Mouse (Mus musculus) megakaryocyte progenitor cell, adult 5-6 weeks (primary cell): Measurements from ENCODE around the gene Coro7. TPM values are rescaled to one million over a fixed set of nuclear protein-coding genes. Genes with fewer than 3 reads are reported as not detected.

Experiments used
- ATAC-seq: replicated peaks from 2 replicates; pipeline ENCODE4 v1.8.0; 2016; ENCODE audit warnings: mild to moderate bottlenecking, moderate TSS enrichment, inconsistent platforms; ENCODE audit not compliant: poor library complexity
- total RNA-seq, 2 experiments: library from RNA; stranded (forward) in 1 of 2; stranded (reverse) in 1 of 2; fragments of 157-497, 149-512 nt in 1 of 2; fragments of 200-1000 nt in 1 of 2; gene quantifications; 2 replicates each; pipeline versions ENCODE4 v1.2.3 to v1.2.4; 2015 to 2017

Coro7 gene
- total RNA-seq, 2 experiments from 2014 or later = 40.2 to 67.0 TPM

DNA sequence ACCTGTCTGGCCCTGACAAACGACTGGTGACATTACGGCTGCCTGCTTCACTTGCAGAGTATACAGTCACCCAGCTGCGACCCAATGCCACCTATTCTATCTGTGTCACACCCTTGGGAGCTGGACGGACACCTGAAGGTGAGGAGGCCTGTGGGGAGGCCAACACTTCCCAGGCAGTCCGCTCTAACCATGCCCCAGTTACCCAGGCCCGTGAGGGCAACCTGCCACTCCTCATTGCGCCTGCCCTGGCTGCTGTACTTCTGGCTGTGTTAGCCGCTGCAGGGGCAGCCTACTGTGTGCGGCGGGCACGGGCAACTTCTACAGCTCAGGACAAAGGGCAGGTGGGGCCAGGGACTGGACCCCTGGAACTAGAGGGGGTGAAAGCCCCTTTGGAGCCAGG is 29.9 kb downstream of the Coro7 start:
- ATAC-seq = no peak

DNA sequence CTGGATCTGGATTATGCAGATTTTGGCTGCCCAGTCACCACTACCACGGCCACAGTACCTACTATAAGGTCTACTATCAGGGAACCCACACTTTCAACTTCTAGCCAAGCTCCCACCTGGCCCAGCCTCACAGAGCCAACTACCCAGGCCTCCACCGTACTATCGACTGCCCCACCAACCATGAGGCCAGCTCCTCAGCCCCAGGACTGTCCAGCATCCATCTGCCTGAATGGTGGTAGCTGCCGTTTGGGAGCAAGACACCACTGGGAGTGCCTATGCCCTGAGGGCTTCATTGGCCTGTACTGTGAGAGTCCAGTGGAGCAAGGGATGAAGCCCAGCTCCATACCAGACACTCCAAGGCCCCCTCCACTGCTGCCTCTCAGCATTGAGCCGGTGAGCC is 30.4 kb downstream of the Coro7 start:
- ATAC-seq = no peak

DNA sequence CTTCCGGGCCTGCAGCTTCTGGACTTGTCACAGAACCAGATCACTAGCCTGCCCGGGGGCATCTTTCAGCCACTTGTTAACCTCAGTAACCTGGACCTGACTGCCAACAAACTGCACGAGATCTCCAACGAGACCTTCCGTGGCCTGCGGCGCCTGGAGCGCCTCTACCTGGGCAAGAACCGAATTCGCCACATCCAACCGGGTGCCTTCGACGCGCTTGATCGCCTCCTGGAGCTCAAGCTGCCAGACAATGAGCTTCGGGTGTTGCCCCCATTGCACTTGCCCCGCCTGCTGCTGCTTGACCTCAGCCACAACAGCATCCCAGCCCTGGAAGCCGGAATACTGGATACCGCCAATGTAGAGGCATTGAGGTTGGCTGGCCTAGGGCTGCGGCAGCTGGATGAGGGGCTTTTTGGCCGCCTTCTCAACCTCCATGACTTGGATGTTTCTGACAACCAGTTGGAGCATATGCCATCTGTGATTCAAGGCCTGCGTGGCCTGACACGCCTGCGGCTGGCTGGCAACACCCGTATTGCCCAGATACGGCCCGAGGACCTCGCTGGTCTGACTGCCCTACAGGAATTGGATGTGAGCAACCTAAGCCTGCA is 31.1 kb downstream of the Coro7 start:
- ATAC-seq = no peak

DNA sequence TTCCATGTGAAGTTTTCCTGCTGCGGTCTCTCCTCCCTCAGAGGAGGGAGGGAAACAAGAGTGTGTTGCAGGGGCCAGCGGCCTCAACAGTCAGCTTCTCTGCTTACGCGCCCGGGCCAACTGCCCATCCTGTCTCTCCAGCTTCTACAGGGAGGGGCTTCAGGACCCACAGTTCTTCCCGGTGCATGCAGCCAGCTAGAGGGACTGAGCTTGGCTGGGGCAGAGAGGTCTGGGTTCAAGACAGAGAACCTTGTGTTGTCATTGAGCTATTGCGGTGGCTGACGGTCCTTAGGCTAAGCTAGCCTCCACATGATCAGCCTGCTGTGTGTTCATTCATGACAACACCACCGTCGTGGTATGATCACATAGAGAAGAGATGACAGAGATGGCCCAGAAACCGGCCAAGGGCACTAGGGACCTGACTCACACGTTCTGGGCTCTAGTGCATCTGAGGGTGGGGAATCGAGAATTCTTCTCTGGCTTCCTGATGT is 31.9 kb downstream of the Coro7 start:
- ATAC-seq = no peak

DNA sequence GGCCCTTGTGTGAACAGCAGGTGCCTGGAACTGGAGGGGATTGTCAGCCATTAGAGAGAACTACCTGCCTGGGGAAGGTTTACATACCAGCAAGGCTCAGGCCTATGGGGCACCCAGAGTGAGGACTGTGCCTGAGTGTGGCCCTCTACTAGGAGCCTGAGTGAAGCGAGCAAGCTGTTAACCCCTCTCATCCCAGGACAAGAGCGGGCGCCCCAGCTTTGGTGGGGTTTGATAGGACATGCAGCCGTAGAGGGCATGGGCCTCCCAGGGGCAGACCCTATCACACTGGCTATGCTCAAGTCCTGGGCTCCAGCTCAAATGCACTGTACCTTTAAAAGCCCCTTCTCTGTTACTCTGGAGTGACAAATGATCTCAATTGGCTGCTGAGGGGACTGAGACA is 32.7 kb downstream of the Coro7 start:
- no peak for ATAC-seq

DNA sequence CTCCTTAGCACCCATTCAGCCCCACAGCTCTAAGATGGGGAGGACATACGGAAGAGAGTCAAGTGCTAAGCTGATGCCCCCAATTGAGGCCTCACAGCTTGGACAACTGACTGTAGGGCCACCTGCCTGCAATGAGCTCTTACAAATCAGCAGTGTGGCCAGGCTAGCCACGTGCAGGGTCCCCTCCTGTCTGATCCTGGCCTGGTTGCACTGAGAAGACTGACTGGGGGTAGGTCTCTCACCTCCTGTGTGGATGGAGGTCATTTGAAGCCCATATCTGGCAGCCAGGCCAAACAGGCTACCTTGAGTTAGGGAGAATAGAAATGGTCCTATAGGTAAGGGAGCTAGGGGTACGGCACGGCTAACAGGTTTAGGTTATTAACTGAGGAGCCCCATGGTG is 33.7 kb downstream of the Coro7 start:
- ATAC-seq = no peak

DNA sequence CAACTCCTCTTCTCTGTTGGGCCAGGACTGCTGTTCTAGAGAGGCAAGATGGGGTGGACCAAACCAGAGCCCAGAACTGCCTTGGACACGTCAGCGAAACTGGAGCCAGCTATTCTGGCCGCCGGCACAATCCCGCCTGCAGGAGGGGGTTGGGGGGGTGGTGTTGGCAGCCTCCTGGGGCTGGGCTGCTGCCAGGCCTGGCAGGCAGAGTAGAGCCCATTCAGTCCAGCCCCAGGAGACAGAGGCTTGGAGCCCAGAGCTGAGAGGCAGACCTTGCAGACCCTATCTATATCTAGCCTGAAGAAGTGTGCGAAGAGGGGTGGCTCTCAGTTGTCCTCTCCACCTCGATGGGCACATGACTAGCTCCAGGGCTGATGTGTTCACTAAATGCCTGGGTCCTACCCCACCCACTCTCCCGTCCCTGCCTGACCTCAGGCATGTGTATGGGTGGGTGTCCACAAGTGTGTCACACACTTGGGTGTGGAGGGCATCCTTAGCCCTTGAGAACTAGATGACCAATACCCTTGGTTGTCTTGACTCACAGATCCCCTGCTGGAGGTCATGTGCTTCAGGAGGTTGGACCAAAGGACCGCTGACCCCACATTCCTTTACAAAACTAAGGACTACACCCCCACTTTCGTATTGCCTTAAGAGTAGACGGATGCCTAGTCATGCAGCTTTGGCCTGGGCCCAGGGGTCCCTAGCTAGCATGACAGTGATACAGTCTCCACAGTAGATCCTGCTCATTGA is 35.7 kb downstream of the Coro7 start:
- ATAC-seq = no peak

DNA sequence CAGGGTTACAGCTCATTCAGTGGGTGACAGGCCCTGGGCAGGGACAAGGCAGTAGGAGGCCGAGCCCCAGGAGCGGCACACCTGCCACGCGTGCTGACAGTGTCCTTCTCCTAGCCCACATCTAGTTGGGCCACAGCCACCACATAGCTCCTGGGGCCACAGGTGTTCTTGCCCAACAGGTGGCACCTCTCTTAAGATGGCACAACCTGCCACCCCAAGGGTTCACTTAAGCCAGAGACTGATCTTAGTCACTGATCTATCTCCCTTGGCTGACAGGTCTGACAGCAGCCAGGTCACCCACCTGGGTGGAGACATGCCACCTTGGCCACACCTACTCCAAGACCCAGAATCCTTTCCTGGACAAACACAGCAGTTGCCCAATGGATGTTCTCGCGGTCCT is 36.6 kb downstream of the Coro7 start:
- no peak for ATAC-seq

DNA sequence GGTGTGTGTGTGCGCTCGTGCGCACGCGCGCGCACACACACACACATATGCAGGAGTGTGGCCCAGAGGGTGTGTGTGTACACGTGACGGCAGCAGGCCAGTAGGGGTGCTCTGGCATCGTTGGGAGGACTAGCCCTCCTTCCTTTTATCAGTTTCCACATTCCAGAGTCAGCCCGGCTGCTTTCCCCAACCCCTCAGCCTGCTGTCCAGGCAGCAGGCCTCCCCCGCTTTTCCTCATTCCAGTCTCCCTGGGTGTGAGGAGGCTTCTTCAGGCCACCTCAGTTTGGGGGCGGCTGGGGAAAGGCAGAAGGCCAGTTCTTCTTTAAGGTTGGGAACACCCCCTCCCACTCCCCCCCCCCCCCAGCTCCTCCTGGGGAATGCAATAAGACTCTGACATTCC is 37.4 kb downstream of the Coro7 start:
- no peak for ATAC-seq

DNA sequence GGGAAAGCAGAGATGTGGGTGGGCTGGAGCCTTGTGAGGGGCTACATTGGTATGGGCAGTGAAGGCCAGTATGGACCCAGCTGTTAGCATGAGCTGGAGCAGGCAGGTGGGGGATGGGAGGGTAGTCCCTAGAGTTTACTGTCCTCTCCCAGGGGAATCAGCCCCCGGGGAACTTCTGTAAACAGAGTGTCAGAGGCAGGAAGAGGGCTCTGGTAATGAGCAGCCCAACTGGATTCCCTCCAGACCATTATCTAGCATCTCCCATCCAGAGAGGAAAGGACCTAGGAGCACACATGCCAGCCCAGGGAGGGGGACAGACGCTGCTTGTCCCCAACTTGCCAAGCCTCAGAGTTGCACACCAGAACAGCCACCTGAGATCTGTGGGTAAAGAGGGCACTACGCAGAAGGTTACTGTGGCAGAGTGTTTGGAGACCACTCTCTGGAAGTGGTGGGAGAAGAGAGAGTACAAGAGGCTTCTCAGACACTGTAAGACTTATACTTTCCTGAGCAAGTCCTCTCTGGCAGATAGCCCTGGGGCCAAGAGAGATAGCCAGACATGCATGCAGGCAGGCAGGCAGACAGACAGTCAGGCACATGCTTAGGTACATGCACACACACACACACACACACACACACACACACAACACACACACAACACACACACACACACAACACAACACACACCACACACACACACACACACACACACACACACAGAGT is 38.3 kb downstream of the Coro7 start:
- no peak for ATAC-seq

DNA sequence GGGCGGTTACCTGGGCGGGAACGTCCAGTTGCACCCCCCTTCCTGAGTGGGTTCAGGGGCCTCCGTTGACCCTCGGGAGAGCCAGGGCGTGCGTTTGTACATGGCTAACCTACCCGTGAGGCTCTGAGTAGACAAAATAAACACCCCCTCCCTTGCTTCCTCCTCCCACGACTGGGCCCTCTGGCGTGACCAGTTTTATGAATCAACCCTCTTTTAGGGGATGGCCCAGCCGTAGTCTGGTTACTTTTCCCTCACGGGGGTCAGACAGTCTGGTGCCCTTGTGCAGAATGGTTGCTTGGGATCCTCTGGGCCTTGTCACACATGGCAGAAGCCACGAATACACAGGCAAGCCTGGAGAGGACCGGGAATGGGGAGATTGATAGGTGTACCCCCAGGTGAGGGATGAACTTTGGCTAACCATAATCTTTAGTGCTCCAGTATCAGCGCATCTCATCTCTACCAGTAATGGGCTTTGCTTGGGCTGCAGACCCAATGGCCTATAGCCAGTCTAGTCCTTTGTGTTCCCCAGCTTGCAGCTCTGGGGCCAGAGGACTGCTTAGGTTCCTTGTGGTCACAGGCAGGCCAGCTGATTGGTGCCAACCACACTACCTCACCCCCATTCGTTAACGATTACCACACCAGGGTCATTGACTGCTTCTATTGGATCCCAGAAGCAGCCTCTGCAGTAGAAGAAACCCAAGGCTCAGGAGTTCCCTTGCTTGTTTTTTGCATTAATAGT is 39.1 kb downstream of the Coro7 start:
- peak; percentile 63 for ATAC-seq

DNA sequence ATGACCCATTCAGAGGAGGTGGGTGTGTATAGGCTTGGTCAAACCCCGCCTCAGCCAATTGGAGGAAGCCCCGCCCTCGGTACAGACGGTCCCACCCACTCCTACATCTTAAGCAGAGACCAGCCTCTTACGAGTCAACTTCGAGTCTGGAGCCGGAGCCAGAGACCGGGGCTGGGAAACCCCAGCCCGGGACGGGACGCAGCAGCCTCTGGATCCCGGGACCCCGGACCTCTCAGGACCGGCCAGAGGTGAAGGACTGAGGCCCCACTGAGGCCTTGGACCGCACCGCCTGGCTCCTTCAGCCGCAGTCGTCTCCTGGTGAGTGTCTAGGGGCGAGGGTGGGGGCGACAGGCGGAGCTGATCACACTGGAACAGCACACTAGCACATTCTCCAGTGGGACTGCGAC is 39.7 kb downstream of the Coro7 start, which contains the start of the genes Vasn and Dnaja3:
Gene Vasn (plus strand): TSS at position 111 of the 407 bp plus-strand sequence.
Gene Dnaja3 (plus strand): TSS at position 159 of the 407 bp plus-strand sequence.
- ATAC-seq = peak; percentile 85

DNA sequence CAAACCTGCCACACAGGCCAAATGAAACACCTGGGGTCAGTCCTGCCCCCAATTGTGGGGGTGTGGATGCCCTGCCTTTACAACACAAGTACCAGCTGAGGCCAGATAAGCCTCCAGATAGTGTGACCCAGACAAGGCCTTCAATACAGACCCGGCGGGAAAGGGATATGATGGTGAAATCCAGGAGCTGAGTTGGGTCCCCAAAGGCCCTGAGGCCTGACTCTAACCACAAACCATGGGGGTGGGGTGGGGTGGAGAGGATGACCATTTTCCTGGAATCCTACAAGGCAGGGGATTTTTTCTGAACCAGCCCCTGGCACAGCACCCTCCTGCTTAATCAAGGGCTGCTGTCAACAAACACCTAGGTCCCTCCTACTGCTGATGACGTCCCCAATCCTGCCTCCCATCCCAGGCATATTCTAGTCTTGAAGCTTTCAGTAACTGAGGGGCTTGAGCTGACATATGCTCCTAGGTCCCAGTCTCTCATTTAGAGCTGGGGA is 40.6 kb downstream of the Coro7 start:
- ATAC-seq = no peak

DNA sequence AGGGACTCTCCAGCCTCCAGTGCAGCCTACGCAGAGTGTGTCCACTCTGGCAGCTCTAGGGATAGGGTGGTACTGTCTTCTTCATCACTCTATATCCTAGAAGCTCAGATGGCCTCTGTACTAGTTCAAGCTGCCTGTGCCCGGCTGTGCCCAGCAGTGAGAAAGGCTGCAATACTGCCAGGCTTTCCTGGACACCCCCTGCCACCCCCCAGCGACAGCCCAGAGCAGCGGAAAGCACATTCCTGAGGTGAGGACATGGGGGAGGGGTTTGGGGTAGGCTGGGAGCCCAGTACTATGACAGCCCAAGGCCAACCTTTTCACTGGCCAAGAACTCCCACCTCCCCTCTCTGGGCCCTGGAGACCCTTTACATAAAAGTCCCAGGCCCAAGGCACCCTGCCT is 43.8 kb downstream of the Coro7 start:
- no peak for ATAC-seq

DNA sequence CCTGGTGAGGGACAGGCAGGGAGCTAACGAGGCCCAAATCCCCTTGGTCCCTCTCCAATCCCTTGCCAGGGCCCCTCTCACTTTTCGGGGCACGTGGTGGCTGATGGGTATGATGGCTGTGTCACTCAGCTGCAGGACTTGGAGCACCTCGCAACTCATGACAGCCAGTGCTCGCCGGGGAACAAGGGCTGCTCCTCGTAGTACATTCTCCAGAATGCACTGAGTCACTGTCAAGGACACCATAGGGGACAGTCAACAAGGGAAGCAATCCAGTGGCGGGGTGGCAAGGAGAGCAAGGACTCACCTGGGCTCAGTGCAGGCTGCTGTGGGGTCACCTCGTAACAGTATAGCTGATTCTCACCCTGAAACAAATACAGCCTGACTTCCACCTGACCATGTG is 44.9 kb downstream of the Coro7 start:
- ATAC-seq = no peak

DNA sequence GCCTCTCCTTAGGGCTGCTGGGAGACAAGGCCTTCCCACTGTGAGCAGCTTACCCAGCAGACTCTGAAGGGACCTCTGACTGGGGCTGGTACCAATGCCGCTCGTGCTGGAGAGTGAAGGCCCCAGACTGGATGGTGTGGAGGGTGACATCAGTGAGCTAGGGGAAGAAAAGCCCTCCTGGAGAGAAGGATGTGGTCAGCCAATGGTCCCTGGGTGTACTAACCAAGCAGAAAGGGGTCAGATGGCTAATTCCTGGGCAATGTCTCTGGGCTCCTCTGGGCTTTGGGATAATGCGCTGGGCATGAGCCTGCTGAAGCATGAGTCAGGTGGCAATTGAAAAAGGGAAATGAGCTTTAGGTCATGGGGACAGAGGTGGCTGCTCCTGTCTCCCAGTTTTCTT is 45.9 kb downstream of the Coro7 start:
- no peak for ATAC-seq

DNA sequence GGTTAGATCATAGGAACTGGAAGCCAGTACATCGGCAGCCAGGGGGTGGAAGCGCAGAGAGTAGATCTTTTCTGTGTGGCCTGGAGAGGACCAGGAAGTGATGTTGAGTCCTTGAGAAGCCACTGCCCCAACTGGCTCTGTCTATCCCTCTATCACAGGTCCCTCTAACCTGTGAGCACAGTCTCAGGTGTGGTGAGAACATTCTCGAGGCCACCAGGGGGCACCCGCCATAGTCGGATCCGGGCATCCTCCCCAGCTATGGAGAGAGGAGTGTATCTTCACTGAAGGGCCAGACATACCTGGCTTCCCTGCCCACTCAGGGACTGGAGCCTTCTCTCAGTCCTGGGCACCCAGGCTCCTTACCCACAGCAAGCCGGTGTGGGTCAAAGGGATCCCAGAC is 47.5 kb downstream of the Coro7 start:
- no peak for ATAC-seq

DNA sequence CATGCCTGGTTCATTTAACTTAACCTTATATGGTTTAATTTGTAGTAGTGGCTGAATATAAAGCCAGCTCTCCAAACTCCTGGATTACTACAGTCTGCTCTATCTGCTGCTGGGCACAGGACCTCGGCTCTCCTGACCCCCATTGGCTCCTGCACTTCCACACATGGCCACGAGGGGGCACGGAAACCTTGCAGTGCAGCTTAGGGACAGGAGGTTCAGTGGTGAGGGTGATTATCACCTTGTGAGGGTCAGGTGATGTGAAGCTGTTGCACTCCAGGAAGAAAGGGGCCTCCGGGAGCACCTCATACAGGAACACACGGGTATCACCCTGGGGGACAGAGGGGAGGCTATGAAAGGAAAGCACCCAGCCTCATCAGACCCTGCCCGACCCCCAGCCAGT is 49.6 kb downstream of the Coro7 start:
- ATAC-seq = peak; percentile 93

DNA sequence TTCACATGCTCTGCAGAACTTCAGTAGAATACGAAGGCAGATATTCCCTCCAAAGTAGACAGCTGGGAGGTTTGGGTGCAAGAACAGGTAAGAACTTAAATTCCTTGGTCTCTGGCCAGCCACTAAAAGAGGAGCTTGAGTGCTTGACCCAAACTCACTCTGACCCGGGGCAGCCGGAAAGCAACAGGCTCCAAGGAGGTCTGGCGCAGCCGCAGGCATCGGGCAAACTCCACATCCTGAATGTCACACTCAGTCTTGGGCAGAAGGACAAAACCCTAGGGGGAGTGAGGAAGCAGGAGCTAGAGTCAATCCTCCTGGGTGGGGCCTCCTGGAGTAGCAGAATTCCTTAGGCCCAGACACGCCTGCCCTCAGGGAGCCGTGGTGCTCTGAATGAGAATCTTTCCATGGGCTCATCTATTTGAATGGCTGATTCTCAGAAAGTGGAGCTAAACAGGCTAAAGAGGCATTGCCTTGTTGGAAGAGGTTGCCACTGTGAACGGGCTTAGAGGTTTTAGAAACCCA is 50.6 kb downstream of the Coro7 start:
- ATAC-seq = no peak

DNA sequence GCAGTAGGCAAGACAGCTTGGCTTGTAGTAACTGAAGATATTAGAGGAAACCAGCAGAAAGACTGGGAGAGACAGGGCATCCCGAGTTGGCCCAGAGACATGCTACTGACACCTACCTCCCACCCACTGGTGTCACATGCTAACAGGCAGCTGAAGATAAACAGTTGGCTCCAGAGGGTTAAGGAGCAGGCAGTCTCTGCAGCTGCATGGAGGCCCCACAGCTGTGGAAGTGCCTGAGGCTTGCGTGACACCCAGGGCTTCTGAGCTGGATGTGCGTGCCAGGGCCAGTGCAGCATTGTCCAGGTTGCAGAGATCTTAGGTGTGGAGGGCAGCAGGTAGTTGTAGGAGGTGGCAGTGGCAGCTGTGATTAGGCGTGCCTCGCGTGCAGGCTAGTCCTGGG is 52.5 kb downstream of the Coro7 start:
- ATAC-seq = no peak
